Mouse (Mus musculus) kidney, adult 2 months (tissue): ENCODE measurements around the gene Qrsl1.

Experiments used
- CTCF ChIP-seq: fragments of 200-500 bp; conservative IDR thresholded peaks from 2 replicates; pipeline ENCODE4 v1.5.1; 2011; ENCODE audit warnings: low read depth, mild to moderate bottlenecking, control low read depth, low read length, moderate library complexity, mixed read lengths; ENCODE audit not compliant: insufficient read depth, insufficient read length
- POLR2A ChIP-seq: fragments of 200-500 bp; IDR thresholded peaks from one replicate; pipeline ENCODE4 v1.6.1; 2011; ENCODE audit warnings: low read depth, low read length, control low read depth

GRCm38 (mm10) chr10:43827958-43828685 lies 73.4 kb downstream of the Qrsl1 start:
- TF ChIP-seq CTCF (no peak), POLR2A (no peak)
